Mouse (Mus musculus): Measurements from ENCODE around the gene Arid5a. TPM values are rescaled to one million over a fixed set of nuclear protein-coding genes. Genes with fewer than 3 reads are reported as not detected.

Arid5a gene
- total RNA-seq, 2 experiments from 2014 or later = 14.9 to 16.4 TPM

Small RNAs within 50 kb of the gene (microRNA-seq; reads per million reads assigned to microRNA genes)
- 0.34 to 0.74 reads per million in 2 experiments for gene Mir6898

Other genes starting within 250 kb of the Arid5a start
- 10 to 100 TPM; 57.7 to 57.9 TPM for gene Hs6st1, start 239.3 kb upstream of the Arid5a start, total RNA-seq (2021)
- gene Uggt1, start 63.0 kb upstream of the Arid5a start, total RNA-seq (2021) = 10 to 100 TPM; 48.7 to 51.7 TPM
- under 1 TPM in 1 of 2 experiments, not detected in 1; 0.71 TPM for gene Neurl3, start 33.1 kb upstream of the Arid5a start, total RNA-seq (2021)
- 10 to 100 TPM; 60.9 to 62.9 TPM for gene Kansl3, start 61.4 kb downstream of the Arid5a start, total RNA-seq (2021)
- gene Fer1l5, start 64.6 kb downstream of the Arid5a start, total RNA-seq (2021) = not detected
- 10 to 100 TPM; 41.3 to 46.5 TPM for gene Lman2l, start 137.5 kb downstream of the Arid5a start, total RNA-seq (2021)
- gene Cnnm4, start 163.9 kb downstream of the Arid5a start, total RNA-seq (2021) = 10 to 100 TPM; 13.0 to 13.8 TPM
- gene Cnnm3, start 204.1 kb downstream of the Arid5a start, total RNA-seq (2021) = 10 to 100 TPM; 32.1 to 32.7 TPM
- 1 to 10 TPM; 6.1 to 6.3 TPM for gene Ankrd23, start 229.2 kb downstream of the Arid5a start, total RNA-seq (2021)
- gene Gm42417, start 231.7 kb downstream of the Arid5a start, total RNA-seq (2021) = not detected
- gene Ankrd39, start 239.7 kb downstream of the Arid5a start, total RNA-seq (2021) = 10 to 100 TPM; 11.1 to 13.0 TPM

Data from left cerebral cortex, postnatal 25 days (tissue).